Mouse (Mus musculus) myocyte (in vitro differentiated cells): ENCODE measurements at regions not wholly inside any gene's neighbourhood (a gene's known extent, or its start where the extent isn't known, plus 50 kb on each side); places are given as distances from the start of the nearest gene placed in this dataset.

ENCODE experiments used
- E2F4 ChIP-seq: IDR thresholded peaks from one replicate; pipeline ENCODE4 v1.6.1; 2011; ENCODE audit warnings: mild to moderate bottlenecking, control low read depth, moderate library complexity; ENCODE audit not compliant: insufficient read depth
- MYOD1 ChIP-seq, 3 experiments: IDR thresholded peaks; one replicate each; pipeline ENCODE4 v1.6.1; 2011; ENCODE audit warnings: control low read depth in 2 of 3, low read depth in 2 of 3, mild to moderate bottlenecking in 2 of 3, moderate library complexity in 1 of 3; ENCODE audit not compliant: insufficient read length in 2 of 3, control insufficient read depth in 1 of 3
- MYOG ChIP-seq, 3 experiments: IDR thresholded peaks; one replicate each; pipeline ENCODE4 v1.6.1; 2011; ENCODE audit warnings: control low read depth in 2 of 3, low read depth in 2 of 3, mild to moderate bottlenecking in 2 of 3; ENCODE audit not compliant: insufficient read length in 2 of 3, control insufficient read depth in 1 of 3, insufficient read depth in 1 of 3
- POLR2A ChIP-seq: IDR thresholded peaks from one replicate; pipeline ENCODE4 v1.6.1; 2011; ENCODE audit warnings: low read depth, mild to moderate bottlenecking, control low read depth, moderate library complexity; ENCODE audit not compliant: insufficient read length
- TCF12 ChIP-seq: IDR thresholded peaks from one replicate; pipeline ENCODE4 v1.6.1; 2011; ENCODE audit warnings: mild to moderate bottlenecking, control low read depth; ENCODE audit not compliant: poor library complexity, insufficient read depth, severe bottlenecking

DNA sequence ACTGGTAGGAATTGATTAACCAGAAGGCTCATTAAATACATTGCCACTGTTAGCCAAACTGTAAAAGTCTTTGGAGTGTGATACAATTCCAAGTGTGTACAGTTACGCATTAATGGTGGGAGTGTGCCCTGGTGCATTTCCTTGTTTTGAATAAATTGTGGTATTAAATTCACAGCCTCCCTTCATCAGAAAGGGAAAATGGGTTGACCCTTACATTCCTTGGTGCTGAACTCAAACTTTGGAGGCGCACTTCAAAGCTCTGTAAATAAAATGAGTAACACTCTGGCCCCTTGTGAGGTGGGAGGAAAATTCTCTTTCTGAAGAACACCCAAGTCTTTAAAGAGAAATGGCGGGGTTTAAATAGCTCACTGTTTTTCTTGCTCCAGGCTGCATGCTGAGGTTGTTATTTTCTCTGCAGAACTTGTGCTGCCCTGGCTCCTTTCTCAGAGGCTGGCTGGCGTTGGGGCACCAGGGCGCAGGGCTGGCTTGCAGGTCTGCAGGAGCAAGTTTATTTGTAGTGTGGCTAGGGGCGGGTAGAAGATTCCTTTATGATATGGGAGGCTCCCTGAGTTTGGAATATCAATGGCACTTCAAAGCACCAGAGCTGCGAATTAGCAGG is 266.7 kb downstream of the Gpat3 start:
- TF ChIP-seq POLR2A (no peak), E2F4 (no peak), MYOG (IDR thresholded peaks at IDR 0.05; ENCODE audit: control insufficient read depth in 1 of 3, insufficient read depth in 1 of 3, insufficient read length in 2 of 3, low read depth in 2 of 3) (no peak), MYOD1 (IDR thresholded peaks at IDR 0.05; ENCODE audit: control insufficient read depth in 1 of 3, insufficient read length in 2 of 3, low read depth in 2 of 3) (no peak), TCF12 (no peak)
